Mouse (Mus musculus): ENCODE results near the gene Prr12. TPM values are rescaled to one million over a fixed set of nuclear protein-coding genes. Genes with fewer than 3 reads are reported as not detected.
"Not testable (repeated sequence)": the region's sequence is repeated elsewhere in the genome, so short reads cannot be mapped to it uniquely, and the experiment has no call there.

Gene Prr12
- 11.9 and 12.7 TPM in 2 replicates for polyA plus RNA-seq (2016; fragmentation: Nextera tagmentation; extraction: Ambion mirVana)

- Histone ChIP-seq H3K9me3 (no peaks in the 10 kb centered on the region), H3K27ac (peak within 1 kb of the TSS; percentile 99), H3K27me3 (ENCODE audit: poor library complexity, severe bottlenecking) (no peaks in the 10 kb centered on the region), H3K4me3 (peak within 1 kb of the TSS; percentile 97), H3K4me1 (peaks cover 47% of the 10 kb centered on the region), H3K36me3 (replicated peaks) (peaks cover 35% of the 10 kb centered on the region)
- no peak for DNase-seq (ENCODE audit: extremely low spot score, low spot score)
- WGBS: 0% methylated on average over 12 of the region's 18 CpGs
These were observed at the start of gene Prr12 for GRCm38 (mm10) chr7:45052862-45053116. Prr12 (minus strand) TSS chr7:45052881.

GRCm38 (mm10) chr7:45102441-45102840, 49.8 kb upstream of the Prr12 start:
- WGBS: 91% methylated on average over 11 of the region's 11 CpGs
- Histone ChIP-seq H3K4me1 (peaks cover 34% of the 10 kb centered on the region), H3K9me3 (no peaks in the 10 kb centered on the region), H3K27ac (peak overlapping the region; percentile 40), H3K27me3 (ENCODE audit: poor library complexity, severe bottlenecking) (no peaks in the 10 kb centered on the region), H3K4me3 (no peak overlapping the region), H3K36me3 (replicated peaks) (no peaks in the 10 kb centered on the region)
- no peak for DNase-seq (ENCODE audit: extremely low spot score, low spot score)

GRCm38 (mm10) chr7:45100046-45100445, 47.4 kb upstream of the Prr12 start:
- H3K4me1 ChIP-seq: peaks cover 24% of the 10 kb centered on the region
- H3K36me3 ChIP-seq (replicated peaks): no peaks in the 10 kb centered on the region
- no peaks in the 10 kb centered on the region for H3K27me3 ChIP-seq (ENCODE audit: poor library complexity, severe bottlenecking)
- no peak overlapping the region for H3K4me3 ChIP-seq
- WGBS: 95% methylated on average over 6 of the region's 6 CpGs
- no peaks in the 10 kb centered on the region for H3K9me3 ChIP-seq
- H3K27ac ChIP-seq: no peak overlapping the region
- no peak for DNase-seq (ENCODE audit: extremely low spot score, low spot score)

GRCm38 (mm10) chr7:45098541-45099240, 46.0 kb upstream of the Prr12 start:
- Histone ChIP-seq H3K9me3 (no peaks in the 10 kb centered on the region), H3K27ac (no peak overlapping the region), H3K36me3 (replicated peaks) (no peaks in the 10 kb centered on the region), H3K4me3 (no peak overlapping the region), H3K27me3 (ENCODE audit: poor library complexity, severe bottlenecking) (no peaks in the 10 kb centered on the region), H3K4me1 (peaks cover 29% of the 10 kb centered on the region)
- DNase-seq (ENCODE audit: extremely low spot score, low spot score): no peak
- WGBS: 88% methylated on average over 8 of the region's 8 CpGs

DNA sequence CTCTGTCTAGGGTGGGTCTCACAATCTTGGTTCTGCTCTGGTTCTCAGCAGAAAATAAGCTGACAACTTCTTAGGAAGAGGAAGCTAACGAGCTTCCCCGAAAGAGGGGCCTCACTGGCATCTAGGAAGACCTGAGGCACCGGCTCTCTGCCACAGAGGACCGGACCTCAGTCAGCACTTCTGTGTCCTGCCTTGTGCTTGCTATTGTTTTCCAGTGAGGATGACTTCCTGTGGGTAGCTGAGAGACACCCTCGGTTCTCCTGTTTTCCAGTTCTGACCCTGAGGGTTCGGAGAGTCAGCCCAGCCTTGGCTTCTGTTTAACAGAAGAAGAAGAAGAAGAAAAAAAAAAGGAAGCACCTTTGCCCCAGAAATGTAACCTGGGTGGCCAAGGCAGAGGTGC, 44.8 kb upstream of the Prr12 start:
- H3K9me3 ChIP-seq: no peaks in the 10 kb centered on the region
- no peaks in the 10 kb centered on the region for H3K36me3 ChIP-seq (replicated peaks)
- no peaks in the 10 kb centered on the region for H3K27me3 ChIP-seq (ENCODE audit: poor library complexity, severe bottlenecking)
- DNase-seq (ENCODE audit: extremely low spot score, low spot score): no peak
- H3K27ac ChIP-seq: no peak overlapping the region
- 65% methylated on average over 6 of the region's 6 CpGs for WGBS
- H3K4me3 ChIP-seq: no peak overlapping the region
- H3K4me1 ChIP-seq: peaks cover 33% of the 10 kb centered on the region

GRCm38 (mm10) chr7:45095965-45096364, 43.3 kb upstream of the Prr12 start:
- WGBS: 93% methylated on average over 14 of the region's 14 CpGs
- DNase-seq (ENCODE audit: extremely low spot score, low spot score): not testable (repeated sequence)

GRCm38 (mm10) chr7:45095367-45095766, 42.7 kb upstream of the Prr12 start:
- 0 out of 2 replicates have a peak overlapping the region, but pooled peaks have one; percentile 49 for H3K27ac ChIP-seq
- H3K4me3 ChIP-seq: no peak overlapping the region
- no peaks in the 10 kb centered on the region for H3K9me3 ChIP-seq
- H3K4me1 ChIP-seq: peaks cover 54% of the 10 kb centered on the region
- WGBS: 82% methylated on average over 6 of the region's 6 CpGs
- peaks cover 5% of the 10 kb centered on the region; the same call in 1 of the 2 replicates for H3K27me3 ChIP-seq (ENCODE audit: poor library complexity, severe bottlenecking)
- DNase-seq (ENCODE audit: extremely low spot score, low spot score): no peak
- H3K36me3 ChIP-seq (replicated peaks): 0 out of 2 replicates have a peak, but pooled peaks cover under 1% of the 10 kb centered on the region

More at GRCm38 (mm10) chr7:45095965-45096364, 43.3 kb upstream of the Prr12 start:
- H3K9me3 ChIP-seq; H3K27me3 ChIP-seq (ENCODE audit: poor library complexity, severe bottlenecking); H3K36me3 ChIP-seq (replicated peaks); H3K27ac ChIP-seq; H3K4me3 ChIP-seq: not testable (repeated sequence)
- H3K4me1 ChIP-seq: peaks cover 48% of the 10 kb centered on the region

DNA sequence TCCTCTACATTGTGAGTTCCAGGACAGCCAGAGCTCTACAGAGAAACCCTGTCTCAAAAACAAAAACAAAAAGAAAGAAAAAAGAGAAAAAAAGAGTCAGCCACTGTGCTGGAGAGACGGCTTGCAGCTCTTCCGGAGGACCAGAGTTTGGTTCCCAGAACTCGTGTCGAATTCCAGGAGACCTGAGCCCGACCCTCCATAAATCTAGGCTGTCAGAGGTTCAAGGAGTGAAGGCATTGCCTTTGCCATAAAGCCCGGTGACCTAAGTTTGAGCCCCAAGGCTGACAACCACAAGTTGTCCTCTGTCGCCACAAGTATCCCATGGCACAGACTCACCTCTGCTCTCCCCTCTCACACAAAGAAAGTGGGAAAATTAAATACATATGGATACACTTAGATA, 41.4 kb upstream of the Prr12 start:
- peak overlapping the region; percentile 17; the same call in 1 of the 2 replicates for H3K27ac ChIP-seq
- WGBS: 73% methylated on average over 7 of the region's 7 CpGs
- DNase-seq (ENCODE audit: extremely low spot score, low spot score): no peak

GRCm38 (mm10) chr7:45093516-45093905, 40.8 kb upstream of the Prr12 start:
- peak; percentile 29 for DNase-seq (ENCODE audit: extremely low spot score, low spot score)
- Histone ChIP-seq H3K9me3 (no peaks in the 10 kb centered on the region), H3K27me3 (ENCODE audit: poor library complexity, severe bottlenecking) (peaks cover 5% of the 10 kb centered on the region; the same call in 1 of the 2 replicates), H3K4me1 (peaks cover 56% of the 10 kb centered on the region), H3K4me3 (0 out of 2 replicates have a peak overlapping the region, but pooled peaks have one; percentile 22), H3K36me3 (replicated peaks) (peaks cover 11% of the 10 kb centered on the region), H3K27ac (peak overlapping the region; percentile 64)
- WGBS: 35% methylated on average over 18 of the region's 18 CpGs

More for the DNA sequence above, 41.4 kb upstream of the Prr12 start:
- Histone ChIP-seq H3K4me3 (no peak overlapping the region), H3K27me3 (ENCODE audit: poor library complexity, severe bottlenecking) (peaks cover 5% of the 10 kb centered on the region; the same call in 1 of the 2 replicates), H3K4me1 (peaks cover 56% of the 10 kb centered on the region), H3K9me3 (no peaks in the 10 kb centered on the region), H3K36me3 (replicated peaks) (peaks cover 8% of the 10 kb centered on the region; the same call in 1 of the 2 replicates)

- no peak for DNase-seq (ENCODE audit: extremely low spot score, low spot score)
- WGBS: 63% methylated on average over 12 of the region's 12 CpGs
- Histone ChIP-seq H3K27ac (peak overlapping the region; percentile 64), H3K4me1 (peaks cover 56% of the 10 kb centered on the region), H3K4me3 (peak overlapping the region; percentile 22; the same call in 1 of the 2 replicates), H3K36me3 (replicated peaks) (peaks cover 16% of the 10 kb centered on the region), H3K27me3 (ENCODE audit: poor library complexity, severe bottlenecking) (peaks cover 5% of the 10 kb centered on the region; the same call in 1 of the 2 replicates), H3K9me3 (no peaks in the 10 kb centered on the region)
These were observed 40.3 kb upstream of the Prr12 start for GRCm38 (mm10) chr7:45092828-45093515.

- peaks cover 26% of the 10 kb centered on the region for H3K36me3 ChIP-seq (replicated peaks)
- peaks cover 5% of the 10 kb centered on the region; the same call in 1 of the 2 replicates for H3K27me3 ChIP-seq (ENCODE audit: poor library complexity, severe bottlenecking)
- WGBS: 0% methylated on average over 16 of the region's 16 CpGs
- peak; percentile 94 for DNase-seq (ENCODE audit: extremely low spot score, low spot score)
- H3K4me1 ChIP-seq: peaks cover 51% of the 10 kb centered on the region
- no peaks in the 10 kb centered on the region for H3K9me3 ChIP-seq
- peak within 1 kb of the TSS; percentile 68 for H3K4me3 ChIP-seq
- H3K27ac ChIP-seq: peak within 1 kb of the TSS; percentile 88
These were observed 39.4 kb upstream of the Prr12 start, which contains the start of gene Rcn3 for GRCm38 (mm10) chr7:45092048-45092447. Rcn3 (minus strand) TSS chr7:45092221.

GRCm38 (mm10) chr7:45091001-45091990, 38.6 kb upstream of the Prr12 start:
- Histone ChIP-seq H3K9me3 (no peaks in the 10 kb centered on the region), H3K36me3 (replicated peaks) (peaks cover 33% of the 10 kb centered on the region), H3K4me3 (peak overlapping the region; percentile 68), H3K4me1 (peaks cover 51% of the 10 kb centered on the region), H3K27ac (peak overlapping the region; percentile 88), H3K27me3 (ENCODE audit: poor library complexity, severe bottlenecking) (peaks cover 5% of the 10 kb centered on the region; the same call in 1 of the 2 replicates)
- no peak for DNase-seq (ENCODE audit: extremely low spot score, low spot score)
- 15% methylated on average over 35 of the region's 35 CpGs for WGBS
